Mouse (Mus musculus) ES-Bruce4 (cell line): Measurements from ENCODE around the gene Dpy19l3.

Source experiments
- CTCF ChIP-seq: IDR thresholded peaks from one replicate; pipeline ENCODE4 v1.8.1; 2011; ENCODE audit warnings: low read depth, low read length
- POLR2A ChIP-seq: IDR thresholded peaks from one replicate; pipeline ENCODE4 v1.8.1; 2011; ENCODE audit warnings: low read length; ENCODE audit not compliant: insufficient read depth

DNA sequence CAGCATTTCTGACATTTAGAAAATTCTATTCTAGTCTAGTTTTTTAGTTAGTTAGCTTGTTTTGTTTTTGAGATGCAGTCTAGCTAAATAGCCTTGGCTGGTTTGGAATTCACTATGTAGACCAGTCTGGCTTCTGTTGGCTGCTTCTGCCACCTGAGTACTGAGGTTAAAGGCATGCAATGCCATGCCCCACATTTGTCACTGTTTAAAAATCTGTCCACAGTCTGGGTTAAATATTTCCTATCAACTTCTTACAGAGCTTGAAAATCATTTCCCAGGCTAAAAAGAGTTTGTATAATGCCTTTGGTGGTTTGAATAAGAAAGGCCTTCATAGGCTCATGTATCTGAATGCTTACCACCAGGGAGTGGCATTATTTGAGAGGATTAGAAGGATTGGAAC is 15.4 kb downstream of the Dpy19l3 start:
- TF ChIP-seq CTCF = no peak
- no peak for TF ChIP-seq POLR2A
